Mouse (Mus musculus): ENCODE measurements at regions not wholly inside any gene's neighbourhood (a gene's known extent, or its start where the extent isn't known, plus 50 kb on each side); places are given as distances from the start of the nearest gene placed in this dataset.

DNA sequence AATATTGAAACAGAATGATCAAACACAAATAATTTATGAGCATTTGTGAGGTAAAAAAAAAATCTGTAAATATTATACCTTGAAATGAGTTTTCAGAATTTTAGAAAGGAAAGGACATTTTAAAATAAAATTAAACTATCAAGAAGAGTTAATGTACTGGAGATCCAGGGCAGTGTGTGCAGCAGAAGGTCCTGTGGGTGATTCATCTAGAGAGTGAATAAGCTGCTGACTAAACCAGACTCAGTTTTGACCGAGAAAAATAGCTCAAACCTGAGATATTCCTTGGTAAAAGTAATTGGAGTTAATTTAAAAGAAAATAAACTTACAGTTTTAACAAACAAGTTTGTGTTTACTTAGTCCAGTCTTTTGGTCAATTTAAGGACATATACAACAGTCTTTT is 1118.6 kb upstream of the Celf2 start:
- no peak for DNase-seq

DNA sequence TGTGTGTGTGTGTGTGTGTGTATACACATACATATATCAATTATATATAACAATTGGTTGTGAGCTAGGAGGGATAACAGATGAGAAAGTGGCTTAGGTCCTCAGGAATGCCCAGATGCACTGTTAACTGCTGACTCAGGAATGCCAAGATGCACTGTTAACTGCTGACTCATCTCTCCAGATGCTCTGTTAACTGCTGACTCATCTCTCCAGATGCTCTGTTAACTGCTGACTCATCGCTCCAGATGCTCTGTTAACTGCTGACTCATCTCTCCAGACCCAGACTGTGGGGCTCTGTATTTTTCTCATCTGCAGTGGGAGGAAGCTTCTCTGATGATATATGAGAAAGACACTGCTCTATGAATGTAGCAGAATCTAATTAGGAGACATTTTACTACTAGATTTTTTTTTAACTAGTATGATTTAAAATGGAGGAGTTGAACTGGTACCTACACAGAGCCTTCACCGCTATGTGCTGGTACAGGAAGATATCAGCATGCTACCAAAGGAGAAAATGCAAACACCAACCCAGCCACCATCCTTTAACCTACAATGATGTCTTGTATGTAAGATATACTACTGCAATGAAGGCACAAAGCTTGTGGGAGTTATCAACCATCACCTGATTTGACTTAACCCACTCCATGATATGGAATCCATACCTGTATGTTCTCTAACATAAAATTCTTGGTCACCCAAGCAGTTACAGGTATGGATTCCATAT is 1119.3 kb upstream of the Celf2 start:
- DNase-seq, result no peak

DNA sequence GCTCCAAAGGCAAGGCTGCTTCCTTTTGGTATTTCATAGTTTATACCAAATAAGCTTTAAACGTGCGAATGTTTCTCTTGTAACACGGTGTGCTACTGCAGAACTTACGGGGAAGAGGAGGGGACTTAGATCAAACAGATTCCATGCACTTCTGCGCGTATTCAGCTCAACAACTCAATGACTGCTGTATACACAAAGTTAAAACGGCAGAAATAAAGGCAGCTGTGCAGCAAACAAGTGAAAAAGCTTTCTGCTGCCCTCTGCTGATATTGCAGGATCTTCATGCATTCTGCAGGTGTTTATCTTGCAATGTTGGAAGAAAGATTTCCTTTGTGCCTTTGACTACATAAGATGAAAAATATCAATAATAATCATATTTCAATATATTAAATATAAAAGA is 1128.7 kb upstream of the Celf2 start:
- DNase-seq, result no peak

DNA sequence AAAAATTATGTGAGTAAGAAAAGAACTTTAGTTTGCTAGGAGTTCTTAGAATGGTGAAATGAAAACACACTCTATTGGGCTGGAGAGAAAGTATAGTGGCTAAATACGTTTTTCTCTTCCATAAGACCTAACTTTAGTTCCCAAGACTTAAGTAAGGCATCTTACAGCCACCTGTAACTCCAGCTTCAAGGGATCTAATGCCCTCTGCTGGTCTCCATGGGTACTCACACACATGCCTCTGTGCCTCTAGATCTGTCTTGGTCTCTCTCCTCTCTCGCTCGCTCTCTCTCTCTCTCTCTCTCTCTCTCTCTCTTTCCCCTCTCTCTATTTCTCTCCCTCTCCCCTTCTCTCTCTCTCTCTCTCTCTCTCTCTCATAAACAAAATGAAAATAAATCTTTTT is 1129.9 kb upstream of the Celf2 start:
- DNase-seq, result no peak

DNA sequence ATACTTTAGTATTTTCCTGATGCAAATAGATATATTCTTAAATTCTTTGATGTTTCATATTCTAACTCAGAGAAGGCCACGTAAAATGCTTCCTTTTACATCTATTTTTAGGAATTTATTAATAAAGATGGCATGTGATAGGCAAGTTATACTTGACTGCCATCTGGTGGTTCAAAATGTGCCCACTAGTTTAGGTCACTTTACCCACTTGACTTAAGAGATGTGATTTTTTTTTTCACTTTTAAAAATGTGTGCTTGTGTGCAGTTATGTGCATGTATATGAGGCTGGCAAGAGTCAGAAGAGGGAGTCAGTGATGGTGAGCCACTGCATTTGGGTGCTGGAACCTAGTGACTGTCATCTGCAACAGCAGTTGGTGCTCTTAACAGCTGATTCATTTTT is 1136.1 kb upstream of the Celf2 start:
- DNase-seq, result no peak

DNA sequence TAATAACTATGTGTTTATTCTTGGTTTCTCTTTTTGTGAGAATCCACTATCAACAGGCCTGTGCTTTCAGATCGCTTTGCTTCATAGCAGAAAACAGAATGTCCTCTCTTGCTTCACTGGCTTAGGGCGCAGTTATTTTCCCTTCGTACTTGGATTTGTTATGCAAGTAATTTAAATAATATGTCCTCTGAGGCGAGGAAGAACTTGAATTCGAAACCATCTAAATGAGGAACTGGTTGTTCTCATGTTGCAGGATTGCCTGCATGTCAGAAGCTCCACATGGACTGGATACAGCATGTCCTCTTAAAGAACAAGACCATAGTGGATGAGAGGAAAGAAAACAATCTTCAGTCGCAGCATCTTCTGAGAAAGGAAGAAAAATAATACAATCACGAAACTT is 1151.2 kb upstream of the Celf2 start:
- no peak for DNase-seq

DNA sequence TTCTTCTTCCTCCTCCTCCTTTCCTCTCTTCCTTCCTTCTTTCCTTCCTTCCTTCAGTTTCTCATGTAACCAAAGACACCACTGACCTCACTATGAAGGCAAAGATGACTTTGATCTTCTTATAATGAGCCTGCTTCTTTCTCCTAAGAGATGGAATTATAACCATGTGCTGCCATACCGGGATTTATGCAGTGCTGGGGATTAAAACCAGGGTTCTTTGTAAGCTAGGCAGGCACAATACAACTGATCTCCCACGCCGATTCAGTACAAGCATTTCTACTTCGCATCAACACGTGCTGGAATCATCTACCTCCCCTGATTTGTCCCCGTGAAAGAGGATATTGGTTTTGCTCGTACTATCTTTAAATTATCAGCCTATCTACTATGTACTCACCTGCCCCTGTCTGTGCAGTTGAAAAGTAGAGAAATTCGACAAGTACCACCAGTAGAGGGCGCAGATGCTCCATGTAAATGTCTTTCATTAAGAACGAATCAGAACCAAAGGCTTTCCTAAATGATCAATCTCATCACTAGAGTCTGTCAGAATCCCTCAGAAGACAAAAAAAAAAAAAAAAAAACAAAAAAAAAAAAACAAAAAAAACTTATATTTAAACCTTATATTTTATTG is 1164.5 kb upstream of the Celf2 start:
- DNase-seq, result peak; percentile 61

DNA sequence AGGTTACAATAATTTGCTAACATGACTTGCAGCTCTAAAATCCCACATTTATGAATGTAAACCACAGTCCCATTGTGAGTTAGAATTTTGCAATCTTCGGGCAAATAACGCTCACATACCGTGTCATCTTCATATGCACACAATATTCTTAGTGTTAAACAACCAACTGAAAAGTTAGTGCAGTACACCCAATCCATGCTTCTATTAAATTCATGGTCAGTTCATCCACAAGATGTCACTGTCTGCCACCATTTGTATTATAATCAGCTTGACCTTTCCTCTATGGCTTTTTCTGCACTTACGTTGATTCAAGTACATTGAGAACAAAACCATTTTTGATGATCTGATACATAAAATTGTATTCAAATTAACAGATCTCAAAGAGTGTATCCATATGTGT is 1166.2 kb upstream of the Celf2 start:
- DNase-seq, result no peak

DNA sequence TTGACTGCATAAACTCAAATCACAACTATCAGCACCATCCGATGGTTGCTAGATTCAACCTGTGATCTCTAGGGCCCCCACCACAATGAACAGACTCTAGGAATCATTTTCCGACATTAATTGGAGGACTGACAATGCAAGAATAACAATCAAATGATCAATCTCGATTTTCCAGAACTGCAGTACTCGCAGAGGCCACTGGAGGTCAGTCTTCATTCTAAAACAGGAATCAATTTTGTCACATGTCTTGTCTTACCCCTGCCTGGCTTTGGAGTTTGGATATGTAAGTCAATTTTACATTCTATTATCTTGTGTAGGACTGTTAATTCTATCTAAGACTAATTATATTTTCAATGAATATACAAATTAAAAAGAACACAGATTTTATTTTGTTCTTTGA is 1167.2 kb upstream of the Celf2 start:
- no peak for DNase-seq

DNA sequence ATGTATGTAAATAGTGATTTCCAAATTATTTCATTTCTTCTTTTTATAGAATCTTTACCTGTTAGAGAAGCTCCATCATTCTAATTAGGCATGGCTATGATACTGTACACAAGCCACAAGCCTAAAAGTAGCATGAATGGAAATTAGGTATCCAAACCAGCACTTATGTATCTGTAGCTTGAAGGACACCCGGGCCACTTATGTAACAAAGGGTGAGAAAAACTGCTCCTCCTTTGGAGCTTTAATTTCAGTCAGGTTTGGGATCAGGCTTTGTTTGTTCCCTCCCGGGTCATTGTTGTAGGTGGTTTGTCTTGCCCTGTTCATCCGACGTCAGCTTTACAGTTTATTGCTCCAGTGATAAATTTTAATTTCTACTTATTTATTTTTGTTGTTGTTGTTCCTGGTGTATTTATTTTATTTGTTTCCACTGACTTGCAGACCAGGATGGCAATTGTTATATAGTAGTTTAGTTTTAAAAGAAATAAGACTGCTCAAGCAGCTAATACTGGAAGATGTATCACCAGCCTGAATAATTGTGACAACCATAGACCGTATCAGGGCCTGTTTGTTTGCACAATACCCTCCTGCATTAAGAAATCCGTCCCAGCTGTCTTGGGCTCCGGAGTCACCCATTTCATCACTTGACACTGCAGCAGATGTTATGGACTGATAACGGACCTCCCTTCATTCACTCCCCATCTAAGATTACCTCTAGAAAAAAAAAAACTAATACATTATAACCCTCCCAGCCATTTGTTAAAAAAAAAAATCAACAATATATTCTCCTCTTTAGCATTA is 1181.7 kb upstream of the Celf2 start:
- DNase-seq, result no peak

DNA sequence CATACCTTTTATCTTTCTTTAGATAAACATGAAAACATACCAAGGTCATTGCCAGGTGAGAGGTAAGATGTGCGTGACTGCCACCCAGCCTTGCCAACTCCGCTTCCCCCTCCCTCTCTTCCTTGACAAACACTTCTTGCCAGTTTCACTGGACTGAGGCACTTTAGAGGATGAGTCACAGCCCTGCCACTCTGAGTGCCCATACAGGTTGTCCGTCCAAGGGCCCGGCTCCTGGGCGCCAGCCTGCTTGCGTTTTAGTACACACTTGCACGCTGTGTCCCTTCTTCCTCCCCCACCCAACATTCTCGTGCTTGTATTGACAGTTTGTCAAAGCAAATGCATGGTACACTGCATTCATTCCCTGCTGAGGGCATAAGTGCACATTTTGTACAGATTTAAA is 1151.7 kb upstream of the 4930412O13Rik start:
- DNase-seq, result no peak

DNA sequence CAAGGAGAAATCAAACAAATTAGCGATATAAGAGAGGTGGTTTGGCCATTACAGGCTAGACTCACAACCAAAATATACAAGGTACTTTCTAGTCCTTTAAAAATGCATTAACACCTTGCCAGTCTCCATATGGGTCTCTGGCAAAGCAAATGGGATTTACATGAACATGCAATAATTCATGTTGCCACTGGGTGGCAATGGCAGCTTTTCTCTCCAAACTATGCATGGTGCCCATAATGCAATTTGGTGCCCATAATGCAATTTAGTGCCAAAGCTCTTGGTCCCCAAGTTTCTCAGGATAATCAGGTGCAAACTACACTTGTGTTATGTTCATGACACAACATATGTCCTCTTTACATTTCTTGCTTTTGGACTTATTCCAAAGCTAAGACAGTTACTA is 1126.9 kb upstream of the 4930412O13Rik start:
- DNase-seq, result no peak

DNA sequence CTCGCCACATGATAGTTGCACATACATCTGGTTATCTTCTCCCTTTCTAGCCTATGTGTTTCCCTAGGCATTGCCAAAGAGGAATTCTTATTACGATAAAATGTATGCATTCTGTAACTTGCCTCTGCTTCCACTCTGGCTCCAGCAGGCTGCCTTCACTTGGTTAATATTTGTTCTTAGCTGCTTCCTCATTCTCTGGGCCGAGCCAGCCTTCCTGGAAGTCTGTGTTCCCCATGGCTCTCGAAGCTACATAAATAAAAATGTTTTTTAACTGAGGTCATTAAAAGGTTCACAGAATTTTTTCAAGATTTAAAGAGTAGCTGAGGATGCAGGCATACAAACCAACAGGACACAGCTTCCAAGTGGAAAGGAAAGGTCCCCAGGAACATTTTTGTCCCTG is 1124.5 kb upstream of the 4930412O13Rik start:
- DNase-seq, result no peak

DNA sequence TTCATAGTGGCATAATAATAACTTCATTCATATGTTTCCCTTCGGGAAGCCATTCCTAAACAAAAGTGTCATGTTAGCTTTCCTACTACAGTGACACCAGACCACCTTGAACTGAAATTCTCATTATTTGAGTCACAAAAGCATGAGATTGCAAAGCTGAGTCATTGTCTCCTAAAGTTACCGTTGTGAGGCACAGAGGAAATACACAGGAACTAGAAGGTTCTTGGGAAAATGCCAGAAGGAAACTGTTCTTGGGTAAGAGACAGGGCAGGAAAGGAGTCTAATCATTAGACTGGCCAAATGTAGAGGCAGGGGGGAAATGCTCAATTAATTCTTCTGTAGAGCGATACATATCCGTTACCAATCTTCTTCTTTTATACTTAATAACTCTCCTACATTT is 1110.4 kb upstream of the 4930412O13Rik start:
- DNase-seq, result no peak

DNA sequence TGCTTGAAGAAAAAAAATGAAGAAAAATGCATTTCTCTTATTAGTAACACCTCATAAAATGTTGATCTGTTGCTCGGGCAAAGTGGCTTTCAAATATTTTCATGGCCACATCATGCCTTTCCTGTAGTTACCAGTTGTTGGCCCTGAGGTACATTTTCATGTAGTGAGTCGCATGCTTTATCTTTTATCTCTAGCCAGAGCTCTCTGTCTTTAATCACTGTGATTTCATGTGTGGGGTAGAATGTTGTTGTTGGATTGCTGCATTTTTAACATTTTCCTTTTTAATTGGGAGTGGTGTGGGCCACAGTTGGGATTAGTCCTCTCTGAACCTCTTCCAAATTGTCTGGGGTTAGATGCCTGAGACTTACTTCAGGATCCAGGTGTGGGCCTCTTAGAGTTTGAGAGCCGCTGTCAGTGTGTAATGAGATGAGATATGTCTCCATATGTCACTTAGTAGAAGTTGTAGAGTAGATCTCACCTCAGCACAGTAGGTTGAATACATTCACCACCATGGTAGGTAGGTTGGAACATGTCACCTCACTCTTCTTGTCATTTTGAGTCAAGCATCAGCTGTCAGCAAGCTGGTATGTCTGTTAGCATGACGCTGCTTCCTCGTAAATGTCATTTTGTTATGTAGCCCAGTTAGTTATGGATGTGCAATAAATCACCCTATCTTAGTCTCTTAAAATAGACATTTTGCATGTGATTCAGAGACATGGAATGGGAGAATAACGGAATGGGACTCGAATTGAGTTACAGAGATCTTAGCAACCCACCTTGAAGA is 1099.7 kb upstream of the 4930412O13Rik start:
- DNase-seq, result no peak

DNA sequence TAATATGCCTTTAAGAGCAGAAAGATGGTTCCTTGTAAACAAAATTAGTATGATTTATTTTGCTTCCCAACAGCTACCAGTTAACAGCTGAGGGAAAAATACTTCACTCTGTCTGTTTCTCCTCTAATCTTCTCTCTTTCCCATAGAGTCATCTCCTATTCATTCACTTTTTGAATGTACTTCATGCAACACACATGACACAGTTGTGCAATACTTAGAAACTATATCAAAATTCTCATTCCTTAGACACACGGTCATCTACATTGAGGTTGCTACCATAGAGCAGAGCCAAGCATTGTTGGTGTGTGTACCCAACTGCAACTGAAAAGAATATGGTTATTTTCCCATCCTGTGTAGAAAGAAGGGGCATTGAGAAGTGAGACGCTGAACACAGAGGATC is 1098.8 kb upstream of the 4930412O13Rik start:
- no peak for DNase-seq

DNA sequence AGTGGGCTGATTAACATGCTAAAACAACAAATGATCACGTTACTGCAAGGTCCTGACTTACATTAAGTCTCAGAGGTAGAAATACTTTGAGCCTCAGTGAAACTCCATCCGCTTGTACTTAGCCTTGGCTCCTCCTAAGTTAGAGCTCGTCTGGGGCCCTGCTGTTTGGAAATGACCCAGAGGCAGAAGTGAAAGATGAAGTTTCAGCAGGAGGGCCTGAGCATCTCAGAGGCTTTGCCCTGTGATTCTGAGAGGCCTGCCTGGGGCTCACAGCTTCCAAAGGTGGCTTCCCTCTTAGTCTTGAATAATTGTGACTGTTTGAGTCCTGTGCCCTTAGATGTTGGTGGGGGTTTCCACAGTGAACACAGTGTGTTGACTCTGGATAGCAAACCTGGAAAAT is 1079.0 kb upstream of the 4930412O13Rik start:
- DNase-seq, result no peak

DNA sequence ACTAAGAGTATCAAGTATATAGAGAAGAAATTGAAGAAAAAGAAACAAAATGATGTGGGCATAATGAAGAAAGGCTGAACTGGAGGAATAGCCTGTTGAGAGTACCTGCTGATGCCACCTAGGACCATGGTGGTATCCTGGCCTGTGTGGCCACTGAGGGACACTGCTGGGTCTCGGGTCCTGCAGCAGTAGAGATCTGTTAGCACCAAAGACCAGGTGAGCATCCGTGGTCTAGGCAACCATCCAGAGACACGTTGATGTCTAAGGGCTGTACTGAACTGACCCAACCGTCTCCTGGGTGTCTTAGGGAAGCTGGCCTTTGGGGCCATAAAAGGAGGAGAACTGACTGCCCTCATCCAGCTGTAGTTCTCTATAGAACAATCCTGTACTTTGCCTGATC is 1071.4 kb upstream of the 4930412O13Rik start:
- no peak for DNase-seq

DNA sequence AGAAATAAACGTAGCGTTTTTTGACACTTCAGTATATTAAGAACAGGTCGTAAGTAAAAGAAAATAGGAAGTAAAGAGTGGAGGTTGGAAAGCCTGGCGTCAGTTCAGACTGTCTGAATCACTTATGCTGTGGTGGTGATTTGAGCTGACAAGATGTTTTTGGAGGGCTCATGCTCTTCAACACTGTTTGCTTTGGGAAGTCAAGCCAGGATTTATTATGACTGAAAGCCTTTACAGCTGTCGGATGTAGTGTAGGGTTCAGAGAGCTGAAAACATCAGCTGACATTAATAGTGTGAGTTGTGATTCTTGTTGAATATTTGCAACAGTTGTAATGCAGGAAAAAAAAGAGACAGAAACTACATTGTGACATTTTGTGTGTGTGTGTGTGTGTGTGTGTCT is 1062.9 kb upstream of the 4930412O13Rik start:
- no peak for DNase-seq

DNA sequence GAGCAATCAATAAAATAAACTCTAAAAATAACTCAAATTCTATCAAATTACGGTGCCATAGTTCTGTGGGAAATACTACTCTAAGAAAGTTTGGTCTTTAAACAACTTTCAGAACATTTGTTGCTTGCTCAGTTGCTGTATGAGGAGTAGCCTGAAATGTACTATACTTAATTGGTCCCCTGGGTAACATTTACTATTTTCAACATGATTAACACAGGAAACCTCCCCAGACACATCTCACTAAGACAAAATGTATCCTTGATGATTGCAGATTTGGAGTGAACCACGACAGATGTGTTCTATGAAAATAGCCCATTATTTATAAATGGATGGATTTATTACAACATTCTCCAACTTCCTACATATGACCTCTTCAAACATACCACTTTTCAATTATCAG is 1055.6 kb upstream of the 4930412O13Rik start:
- no peak for DNase-seq

Data from gastrocnemius, postnatal 10 days (tissue).